Mouse (Mus musculus): ENCODE results near the gene Ndel1.

GRCm38 (mm10) chr11:68886091-68886490 lies 14.4 kb upstream of the Ndel1 start:
- TF ChIP-seq CTCF (IDR thresholded peaks at IDR 0.05; ENCODE audit: low read depth, low read length) (no peak), POLR2A (IDR thresholded peaks at IDR 0.05; ENCODE audit: extremely low read depth, insufficient read depth, low read length) (no peak)
